Mouse (Mus musculus): ENCODE measurements around the gene Kirrel3.

- no peak for TF ChIP-seq CTCF (IDR thresholded peaks at IDR 0.05; ENCODE audit: insufficient read depth, low read length)
- TF ChIP-seq POLR2A (IDR thresholded peaks at IDR 0.05; ENCODE audit: borderline replicate concordance, extremely low read depth, low read depth, low read length): no peak
Measured at GRCm38 (mm10) chr9:34507164-34507563, 21.5 kb downstream of the Kirrel3 start.
